Mouse (Mus musculus) CH12.LX (cell line): ENCODE measurements at regions not wholly inside any gene's neighbourhood (a gene's known extent, or its start where the extent isn't known, plus 50 kb on each side); places are given as distances from the start of the nearest gene placed in this dataset.

ENCODE experiments used
- DNase-seq: peaks from one replicate; pipeline ENCODE4 v3.0.0-alpha.2; 2013; ENCODE audit errors: extremely low read depth
- H3K27ac ChIP-seq: 2 replicates; pipeline ENCODE4 v1.5.1; 2012; ENCODE audit warnings: low read depth, mild to moderate bottlenecking, control low read depth, moderate library complexity; ENCODE audit not compliant: insufficient read depth
- H3K27me3 ChIP-seq: replicated peaks from 2 replicates; pipeline ENCODE3; 2012; ENCODE audit warnings: inconsistent platforms
- H3K36me3 ChIP-seq, 2 experiments: replicated peaks in 1 of 2; 2 replicates each; pipeline versions ENCODE3 to v1.6.1; 2012; ENCODE audit warnings: inconsistent platforms in 1 of 2, low read length in 1 of 2, mild to moderate bottlenecking in 1 of 2, mixed read lengths in 1 of 2, moderate library complexity in 1 of 2; ENCODE audit not compliant: control insufficient read depth in 1 of 2, insufficient read depth in 1 of 2
- H3K4me1 ChIP-seq, 2 experiments: 2 replicates each; pipeline ENCODE4 v1.6.1; 2012; ENCODE audit warnings: inconsistent platforms in 1 of 2, moderate library complexity in 1 of 2; ENCODE audit not compliant: insufficient read depth in 2 of 2, control insufficient read depth in 1 of 2
- H3K4me2 ChIP-seq: 2 replicates; pipeline ENCODE4 v1.6.1; 2012; ENCODE audit warnings: low read depth, mild to moderate bottlenecking, control low read depth; ENCODE audit not compliant: poor library complexity, insufficient read depth, severe bottlenecking
- H3K4me3 ChIP-seq, 3 experiments: fragments of 150-350 bp in 1 of 3; sonication (generic) in 1 of 3; replicated peaks in 1 of 3; 2 replicates each; pipeline versions ENCODE3 to v1.5.1; 2011 to 2012; ENCODE audit warnings: low read depth in 2 of 3, low read length in 2 of 3, mild to moderate bottlenecking in 2 of 3, moderate library complexity in 2 of 3, control low read depth in 1 of 3, improper control_type of control experiment in 1 of 3, inconsistent platforms in 1 of 3, mixed read lengths in 1 of 3; ENCODE audit not compliant: poor library complexity in 1 of 3
- H3K79me2 ChIP-seq: replicated peaks from 2 replicates; pipeline ENCODE4 v1.6.1; 2012; ENCODE audit warnings: mild to moderate bottlenecking, moderate library complexity; ENCODE audit not compliant: control insufficient read depth, poor library complexity, insufficient read depth, severe bottlenecking; ENCODE audit errors: extremely low read depth
- H3K9ac ChIP-seq: 2 replicates; pipeline ENCODE4 v1.6.1; 2012; ENCODE audit warnings: low read depth, mild to moderate bottlenecking, control low read depth, moderate library complexity; ENCODE audit not compliant: insufficient read depth
- H3K9me3 ChIP-seq: replicated peaks from 2 replicates; pipeline ENCODE3; 2012; ENCODE audit warnings: low read length, inconsistent platforms, mixed read lengths
- BHLHE40 ChIP-seq: IDR thresholded peaks from 2 replicates; pipeline ENCODE4 v1.6.1; 2011; ENCODE audit warnings: mild to moderate bottlenecking, low read depth, low read length, improper control_type of control experiment
- CHD1 ChIP-seq: IDR thresholded peaks from 2 replicates; pipeline ENCODE4 v1.6.1; 2012; ENCODE audit warnings: low read depth, low read length, improper control_type of control experiment, inconsistent platforms
- CHD2 ChIP-seq: IDR thresholded peaks from 2 replicates; pipeline ENCODE4 v1.6.1; 2011; ENCODE audit warnings: low read length, improper control_type of control experiment
- CTCF ChIP-seq, 2 experiments: IDR thresholded peaks in 1 of 2; conservative IDR thresholded peaks in 1 of 2; 2 replicates each; pipeline ENCODE4 v1.5.1; 2011 to 2012; ENCODE audit warnings: low read depth in 2 of 2, low read length in 2 of 2, improper control_type of control experiment in 1 of 2, inconsistent platforms in 1 of 2, mild to moderate bottlenecking in 1 of 2, moderate library complexity in 1 of 2
- ELF1 ChIP-seq: IDR thresholded peaks from 2 replicates; pipeline ENCODE4 v1.6.1; 2014; ENCODE audit warnings: low read depth, mild to moderate bottlenecking, inconsistent platforms, low read length, improper control_type of control experiment
- EP300 ChIP-seq: IDR thresholded peaks from 2 replicates; pipeline ENCODE4 v1.6.1; 2011; ENCODE audit warnings: low read length, improper control_type of control experiment
- GABPA ChIP-seq: IDR thresholded peaks from 2 replicates; pipeline ENCODE4 v1.6.1; 2012; ENCODE audit warnings: low read depth, low read length, improper control_type of control experiment, inconsistent platforms; ENCODE audit not compliant: insufficient replicate concordance
- IRF4 ChIP-seq: IDR thresholded peaks from 2 replicates; pipeline ENCODE4 v1.6.1; 2014; ENCODE audit warnings: low read depth, mild to moderate bottlenecking, inconsistent platforms, low read length, improper control_type of control experiment
- JUN ChIP-seq: IDR thresholded peaks from 2 replicates; pipeline ENCODE4 v1.6.1; 2011; ENCODE audit warnings: low read depth, mild to moderate bottlenecking, low read length, improper control_type of control experiment, moderate library complexity; ENCODE audit not compliant: insufficient read depth
- JUND ChIP-seq: conservative IDR thresholded peaks from 2 replicates; pipeline ENCODE4 v1.6.1; 2011; ENCODE audit warnings: low read depth, low read length, improper control_type of control experiment
- MAFK ChIP-seq: IDR thresholded peaks from 2 replicates; pipeline ENCODE4 v1.6.1; 2011; ENCODE audit warnings: low read length, improper control_type of control experiment; ENCODE audit not compliant: insufficient replicate concordance
- MAX ChIP-seq: IDR thresholded peaks from 2 replicates; pipeline ENCODE4 v1.6.1; 2011; ENCODE audit warnings: low read length, improper control_type of control experiment
- MEF2A ChIP-seq: IDR thresholded peaks from 2 replicates; pipeline ENCODE4 v1.6.1; 2014; ENCODE audit warnings: low read depth, mild to moderate bottlenecking, inconsistent platforms, low read length, improper control_type of control experiment, borderline replicate concordance
- MYC ChIP-seq: IDR thresholded peaks from 2 replicates; pipeline ENCODE4 v1.6.1; 2011; ENCODE audit warnings: low read depth, mild to moderate bottlenecking, improper control_type of control experiment, low read length
- NRF1 ChIP-seq: IDR thresholded peaks from 2 replicates; pipeline ENCODE4 v1.6.1; 2014; ENCODE audit warnings: low read depth, mild to moderate bottlenecking, inconsistent platforms, low read length, improper control_type of control experiment, moderate library complexity
- PAX5 ChIP-seq: IDR thresholded peaks from 2 replicates; pipeline ENCODE4 v1.6.1; 2012; ENCODE audit warnings: low read length, inconsistent platforms, mixed read lengths
- POLR2A ChIP-seq: IDR thresholded peaks from 2 replicates; pipeline ENCODE4 v1.6.1; 2011; ENCODE audit warnings: low read depth, mild to moderate bottlenecking, improper control_type of control experiment, low read length
- POLR2AphosphoS2 ChIP-seq: IDR thresholded peaks from 2 replicates; pipeline ENCODE4 v1.6.1; 2011; ENCODE audit warnings: low read depth, low read length, improper control_type of control experiment
- RAD21 ChIP-seq: IDR thresholded peaks from 2 replicates; pipeline ENCODE4 v1.6.1; 2011; ENCODE audit warnings: low read depth, mild to moderate bottlenecking, low read length, improper control_type of control experiment, moderate library complexity
- RCOR1 ChIP-seq: conservative IDR thresholded peaks from 2 replicates; pipeline ENCODE4 v1.6.1; 2012; ENCODE audit warnings: low read depth, mild to moderate bottlenecking, inconsistent platforms, low read length, improper control_type of control experiment
- TBP ChIP-seq: conservative IDR thresholded peaks from 2 replicates; pipeline ENCODE4 v1.6.1; 2011; ENCODE audit warnings: low read depth, low read length, improper control_type of control experiment
- USF1 ChIP-seq: IDR thresholded peaks from 2 replicates; pipeline ENCODE4 v1.6.1; 2014; ENCODE audit warnings: low read depth, mild to moderate bottlenecking, inconsistent platforms, low read length, improper control_type of control experiment
- USF2 ChIP-seq: conservative IDR thresholded peaks from 2 replicates; pipeline ENCODE4 v1.6.1; 2011; ENCODE audit warnings: low read depth, low read length, improper control_type of control experiment
- ZC3H11A ChIP-seq: IDR thresholded peaks from 2 replicates; pipeline ENCODE4 v1.6.1; 2012; ENCODE audit warnings: low read depth, mild to moderate bottlenecking, inconsistent platforms, low read length, improper control_type of control experiment
- ZKSCAN1 ChIP-seq: IDR thresholded peaks from 2 replicates; pipeline ENCODE4 v1.6.1; 2012; ENCODE audit warnings: low read depth, inconsistent platforms, low read length, improper control_type of control experiment, borderline replicate concordance
- ZNF384 ChIP-seq: IDR thresholded peaks from 2 replicates; pipeline ENCODE4 v1.6.1; 2012; ENCODE audit warnings: low read depth, low read length, improper control_type of control experiment, inconsistent platforms
- dilution Hi-C: fragments of 300-500 bp; cut with MboI; formaldehyde crosslinking; loops from 2 replicates; pipeline ENCODE4 v1.14.3; 2020; ENCODE audit warnings: low sequenced_read_pairs; ENCODE audit not compliant: extremely low pct_unique_long_range_greater_than_20kb, extremely low pct_ligation_motif_present
- in situ Hi-C: fragments of 300-500 bp; cut with MboI; formaldehyde crosslinking; loops from 3 replicates; pipeline ENCODE4 v1.14.3; 2019; ENCODE audit warnings: low sequenced_read_pairs, low pct_ligation_motif_present, low pct_unique_long_range_greater_than_20kb, mixed read lengths

DNA sequence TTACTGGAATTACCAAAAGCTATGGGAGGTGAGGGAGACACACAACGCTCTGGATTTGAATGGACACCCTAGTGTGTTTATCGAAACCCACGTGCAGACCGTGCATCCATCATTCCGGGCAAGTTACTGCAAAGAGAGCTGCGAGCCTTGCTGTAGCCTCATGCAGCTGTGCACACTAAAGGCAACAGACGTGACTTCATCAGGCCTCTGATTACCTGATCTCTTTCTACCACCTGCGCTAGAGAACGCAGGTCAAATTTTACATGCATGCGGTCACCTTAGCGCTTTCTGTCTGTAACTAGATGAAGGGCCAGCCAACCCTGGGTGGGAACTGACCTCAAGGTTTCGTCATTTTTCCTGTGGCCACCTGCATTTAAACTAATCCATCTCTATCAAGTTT, 172.6 kb downstream of the Lrig3 start:
- TF ChIP-seq JUN, result no peak
- TF ChIP-seq TBP, result no peak
- no peak for TF ChIP-seq ZKSCAN1
- no peak for TF ChIP-seq POLR2AphosphoS2
- TF ChIP-seq MAX, result no peak
- TF ChIP-seq CHD2, result no peak
- no peak for TF ChIP-seq ELF1
- TF ChIP-seq MEF2A, result no peak
- no peak for TF ChIP-seq POLR2A
- no peak for TF ChIP-seq NRF1
- dilution Hi-C loops (no loop called here), in situ Hi-C loops (no loop called here)
- Histone ChIP-seq H3K79me2 (no peaks in the 10 kb centered on the region), H3K9ac (no peak overlapping the region), H3K4me2 (no peak overlapping the region), H3K27me3 (no peaks in the 10 kb centered on the region), H3K4me1 (no peaks in the 10 kb centered on the region), H3K4me3 (no peak overlapping the region), H3K9me3 (peaks cover 55% of the 10 kb centered on the region), H3K36me3 (no peaks in the 10 kb centered on the region), H3K27ac (no peak overlapping the region)
- no peak for DNase-seq

DNA sequence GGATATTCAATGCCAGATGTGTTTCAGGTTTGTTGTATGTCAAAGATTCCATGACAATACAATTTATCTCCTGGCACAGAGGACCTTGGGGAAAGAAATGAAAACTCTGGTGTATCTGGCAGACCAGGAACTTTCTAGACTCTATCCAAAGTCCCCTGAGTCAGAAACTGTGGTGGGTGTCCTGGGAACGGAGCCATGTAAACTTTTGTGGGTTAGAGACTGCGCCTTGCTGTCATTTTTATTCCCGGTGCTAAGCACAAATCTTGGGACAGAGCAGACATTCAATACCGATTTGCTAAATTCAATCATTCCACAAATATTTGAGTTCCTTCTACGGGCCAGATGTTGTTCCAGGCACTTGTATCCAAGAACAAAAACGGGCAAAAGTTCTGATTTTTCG, 175.6 kb downstream of the Lrig3 start:
- no peak overlapping the region for H3K27ac ChIP-seq
- TF ChIP-seq JUND, result no peak
- no peak for TF ChIP-seq ZC3H11A
- no peak for TF ChIP-seq RCOR1
- no peak for TF ChIP-seq MYC
- no peak for TF ChIP-seq BHLHE40
- no peak for TF ChIP-seq IRF4
- DNase-seq, result no peak
- H3K4me1 ChIP-seq, result no peaks in the 10 kb centered on the region
- H3K79me2 ChIP-seq, result no peaks in the 10 kb centered on the region
- in situ Hi-C loops, result no loop called here
- H3K36me3 ChIP-seq, result no peaks in the 10 kb centered on the region
- H3K27me3 ChIP-seq, result no peaks in the 10 kb centered on the region
- dilution Hi-C loops, result no loop called here
- H3K9me3 ChIP-seq, result peaks cover 61% of the 10 kb centered on the region
- no peak overlapping the region for H3K9ac ChIP-seq
- no peak overlapping the region for H3K4me2 ChIP-seq
- H3K4me3 ChIP-seq, result no peak overlapping the region

DNA sequence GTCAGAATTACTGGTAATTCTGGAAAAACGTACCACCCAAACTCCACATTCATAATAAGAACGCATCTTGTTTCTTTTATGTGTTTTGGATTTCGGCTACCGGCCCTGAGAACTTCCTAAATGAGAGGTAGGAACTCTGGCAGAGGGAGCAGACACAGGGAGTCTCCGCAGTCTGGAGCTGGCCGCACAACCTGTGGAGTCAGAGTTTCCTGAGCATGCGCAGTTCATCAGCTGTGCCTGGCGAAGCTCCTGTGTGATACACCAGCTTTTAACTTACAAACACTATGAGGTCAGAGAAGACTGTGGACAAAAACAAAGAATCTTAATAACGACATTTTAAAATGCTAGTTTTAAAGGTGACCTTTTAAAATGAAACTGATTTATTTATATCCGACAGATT, 177.9 kb downstream of the Lrig3 start:
- in situ Hi-C loops, result no loop called here
- no peak overlapping the region for H3K4me2 ChIP-seq
- H3K9ac ChIP-seq, result no peak overlapping the region

More for the DNA sequence above, 177.9 kb downstream of the Lrig3 start:
- Histone ChIP-seq H3K9me3 (peaks cover 45% of the 10 kb centered on the region), H3K27me3 (no peaks in the 10 kb centered on the region), H3K36me3 (no peaks in the 10 kb centered on the region), H3K4me1 (no peaks in the 10 kb centered on the region), H3K79me2 (no peaks in the 10 kb centered on the region), H3K27ac (no peak overlapping the region), H3K4me3 (no peak overlapping the region)
- TF ChIP-seq ZC3H11A (no peak), USF2 (no peak), MAFK (no peak), CTCF (conservative IDR thresholded peaks at IDR 0.05 in 1 of 2, IDR thresholded peaks at IDR 0.05 in 1 of 2; ENCODE audit: low read depth in 2 of 2, low read length in 2 of 2) (no peak), RAD21 (no peak), ZNF384 (no peak), EP300 (no peak), MYC (no peak), GABPA (no peak), BHLHE40 (no peak), TBP (no peak), PAX5 (no peak), USF1 (no peak), ELF1 (no peak), POLR2AphosphoS2 (no peak), RCOR1 (no peak), CHD1 (no peak)
- dilution Hi-C loops, result no loop called here
- no peak for DNase-seq
